Mouse (Mus musculus) limb, embryonic 10.5 days (tissue): ENCODE data around the gene Fahd2a. TPM values are rescaled to one million over a fixed set of nuclear protein-coding genes. Genes with fewer than 3 reads are reported as not detected.
A peak's percentile ranks its signal among the peaks of the same experiment; 100 is the strongest.

ENCODE experiments used
- DNase-seq: peaks from one replicate; pipeline ENCODE4 v3.0.0-alpha.2; 2017; ENCODE audit warnings: low spot score
- H3K27ac ChIP-seq: fragments of 300-500 bp; sonication (generic); 2 replicates; pipeline ENCODE4 v1.5.1; 2016; ENCODE audit warnings: mild to moderate bottlenecking
- H3K27me3 ChIP-seq: fragments of 300-500 bp; sonication (generic); 2 replicates; pipeline ENCODE4 v1.6.1; 2016; ENCODE audit warnings: low read depth, mild to moderate bottlenecking; ENCODE audit not compliant: poor library complexity, severe bottlenecking
- H3K36me3 ChIP-seq: fragments of 300-500 bp; sonication (generic); 2 replicates; pipeline ENCODE4 v1.6.1; 2016; ENCODE audit warnings: mild to moderate bottlenecking, moderate library complexity
- H3K4me1 ChIP-seq: fragments of 300-500 bp; sonication (generic); 2 replicates; pipeline ENCODE4 v1.6.1; 2016
- H3K4me3 ChIP-seq: fragments of 300-500 bp; sonication (generic); 2 replicates; pipeline ENCODE4 v1.5.1; 2016; ENCODE audit warnings: mild to moderate bottlenecking, moderate library complexity
- H3K9me3 ChIP-seq: fragments of 300-500 bp; sonication (generic); replicated peaks from 2 replicates; pipeline ENCODE4 v1.6.1; 2016; ENCODE audit warnings: mild to moderate bottlenecking
- WGBS: fragments of 180-500 bp; shearing (Covaris S2); methylation state at CpG from one replicate; pipeline ENCODE4 v1.1.7; 2016; 5-methylcytosine and 5-hydroxymethylcytosine counted together
- polyA plus RNA-seq: library from polyadenylated mRNA; unstranded; fragments of >200 nt; fragmentation: Nextera tagmentation; extraction: Ambion mirVana; gene quantifications from 2 replicates; pipeline ENCODE4 v1.2.1, GENCODE M21; 2016

The Fahd2a gene
- polyA plus RNA-seq, 1 experiment from 2014 or later, result 21.1 TPM

DNA sequence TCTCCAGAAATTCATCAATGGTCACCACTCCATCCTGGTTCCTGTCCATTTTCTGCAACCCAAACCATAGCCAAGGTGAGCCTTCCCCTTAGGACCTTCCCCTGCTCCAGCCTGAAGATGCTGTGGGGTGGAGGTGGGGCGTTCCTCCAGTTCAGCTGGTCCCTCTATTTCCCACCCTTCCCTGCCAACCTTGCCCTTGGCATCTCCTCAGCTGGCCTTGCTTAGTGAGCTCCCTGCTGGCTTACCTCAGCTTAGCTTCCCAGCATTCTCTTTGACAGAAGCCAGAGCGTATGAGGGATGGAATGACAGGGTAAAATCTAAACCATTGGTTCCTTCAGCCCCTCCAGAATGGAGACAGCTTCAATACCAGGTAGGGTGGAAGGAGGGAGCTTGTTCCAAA, 15.0 kb upstream of the Fahd2a start:
- no peaks in the 10 kb centered on the region for H3K9me3 ChIP-seq
- DNase-seq, result no peak
- WGBS, result 76% methylated on average over 2 of the region's 2 CpGs
- H3K36me3 ChIP-seq, result no peaks in the 10 kb centered on the region
- no peaks in the 10 kb centered on the region for H3K4me1 ChIP-seq
- H3K27me3 ChIP-seq, result peaks cover 15% of the 10 kb centered on the region
- H3K27ac ChIP-seq, result no peak overlapping the region
- no peak overlapping the region for H3K4me3 ChIP-seq

DNA sequence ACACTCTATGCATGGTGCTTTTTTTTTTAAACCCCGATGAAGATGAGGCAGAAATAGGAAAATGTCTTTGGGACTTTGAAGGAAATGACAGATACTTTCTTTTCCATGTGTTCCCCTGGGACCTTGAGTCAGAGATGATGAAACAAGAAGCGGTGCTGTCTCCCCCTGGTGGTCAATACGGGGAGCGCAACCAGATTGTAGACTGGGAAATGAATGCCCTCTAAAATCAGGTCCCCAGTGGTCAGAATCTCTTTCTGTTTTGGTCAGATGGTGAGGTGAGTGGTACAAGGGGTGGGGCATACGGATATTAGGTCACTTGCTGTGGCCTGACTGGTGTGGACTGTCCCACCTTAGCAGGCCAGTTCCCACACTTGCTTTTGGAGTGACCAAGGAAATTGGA, 9.4 kb upstream of the Fahd2a start:
- H3K9me3 ChIP-seq, result no peaks in the 10 kb centered on the region
- H3K27me3 ChIP-seq, result peaks cover 38% of the 10 kb centered on the region
- WGBS, result 5% methylated on average over 5 of the region's 5 CpGs

DNA sequence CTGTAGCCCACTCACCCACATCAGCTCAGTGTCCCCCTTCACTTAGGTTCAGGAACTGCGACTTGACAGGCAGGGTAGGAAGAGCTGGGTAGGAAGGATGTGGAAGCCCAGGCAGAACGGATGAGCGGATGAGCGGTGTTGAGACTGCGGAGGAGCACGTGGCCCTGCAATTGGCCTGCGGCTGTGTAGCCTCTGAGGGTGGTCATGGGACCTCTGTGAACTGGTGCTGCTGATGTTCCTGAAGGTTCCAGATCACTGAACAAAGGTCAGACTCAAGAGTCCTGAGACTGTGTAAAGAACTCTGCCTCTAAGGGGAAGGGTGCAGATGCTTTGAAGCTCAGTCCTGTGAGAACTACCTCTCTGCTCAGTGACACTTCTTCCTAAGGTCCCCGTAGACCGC, 8.8 kb upstream of the Fahd2a start:
- Histone ChIP-seq H3K27ac (no peak overlapping the region), H3K27me3 (peaks cover 41% of the 10 kb centered on the region), H3K9me3 (no peaks in the 10 kb centered on the region), H3K36me3 (no peaks in the 10 kb centered on the region), H3K4me3 (no peak overlapping the region), H3K4me1 (peaks cover 8% of the 10 kb centered on the region)
- no peak for DNase-seq
- 76% methylated on average over 9 of the region's 9 CpGs for WGBS

More for the DNA sequence above, 9.4 kb upstream of the Fahd2a start:
- Histone ChIP-seq H3K27ac (no peak overlapping the region), H3K36me3 (no peaks in the 10 kb centered on the region), H3K4me1 (peaks cover 8% of the 10 kb centered on the region), H3K4me3 (no peak overlapping the region)
- DNase-seq, result peak; percentile 82

DNA sequence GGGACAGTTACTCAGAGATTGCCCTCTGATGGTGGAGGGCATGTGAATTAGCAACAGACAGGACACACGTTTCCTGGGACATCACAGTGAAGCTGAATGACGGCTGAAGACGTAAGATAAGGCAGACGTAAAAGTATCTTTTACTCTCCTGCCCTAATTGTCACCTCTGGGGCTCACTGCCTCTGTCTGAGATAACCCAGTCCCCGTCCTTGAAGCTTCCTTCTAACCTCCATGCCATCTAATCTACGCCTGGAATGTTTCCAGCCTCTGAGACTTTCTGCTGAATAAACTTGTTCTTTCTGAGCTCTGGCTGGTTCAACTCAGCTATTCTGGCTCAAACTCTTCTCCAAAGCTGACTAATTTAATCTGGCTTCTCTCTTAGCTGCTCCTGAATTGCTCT, 7.4 kb upstream of the Fahd2a start:
- WGBS, result 34% methylated on average over 6 of the region's 6 CpGs
- Histone ChIP-seq H3K27me3 (peaks cover 42% of the 10 kb centered on the region), H3K4me1 (peaks cover 8% of the 10 kb centered on the region), H3K4me3 (no peak overlapping the region), H3K36me3 (no peaks in the 10 kb centered on the region), H3K9me3 (no peaks in the 10 kb centered on the region), H3K27ac (no peak overlapping the region)
- no peak for DNase-seq

DNA sequence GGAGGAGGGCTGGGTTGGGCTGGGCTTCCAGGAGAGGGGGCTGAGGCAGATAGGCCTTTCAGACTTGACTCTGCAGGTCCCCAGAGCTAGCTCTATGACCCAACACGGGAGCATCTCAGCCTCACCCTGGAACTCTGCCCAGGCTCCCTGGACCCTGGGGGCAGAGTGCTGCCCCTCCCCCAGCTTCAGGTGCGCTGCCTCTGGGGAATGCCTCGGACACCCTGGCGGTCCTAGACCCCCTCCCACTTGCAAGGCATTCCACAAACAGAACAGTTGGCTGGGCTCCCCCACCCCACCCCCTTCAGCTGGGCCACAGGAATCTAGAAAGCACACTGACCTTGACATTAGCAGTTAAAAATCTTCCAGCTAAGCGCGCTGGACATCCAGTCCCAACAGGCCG, 5.3 kb upstream of the Fahd2a start:
- Histone ChIP-seq H3K4me3 (no peak overlapping the region), H3K9me3 (no peaks in the 10 kb centered on the region), H3K4me1 (peaks cover 10% of the 10 kb centered on the region), H3K27ac (no peak overlapping the region), H3K36me3 (no peaks in the 10 kb centered on the region), H3K27me3 (peaks cover 42% of the 10 kb centered on the region)
- WGBS, result 51% methylated on average over 7 of the region's 7 CpGs
- DNase-seq, result no peak

DNA sequence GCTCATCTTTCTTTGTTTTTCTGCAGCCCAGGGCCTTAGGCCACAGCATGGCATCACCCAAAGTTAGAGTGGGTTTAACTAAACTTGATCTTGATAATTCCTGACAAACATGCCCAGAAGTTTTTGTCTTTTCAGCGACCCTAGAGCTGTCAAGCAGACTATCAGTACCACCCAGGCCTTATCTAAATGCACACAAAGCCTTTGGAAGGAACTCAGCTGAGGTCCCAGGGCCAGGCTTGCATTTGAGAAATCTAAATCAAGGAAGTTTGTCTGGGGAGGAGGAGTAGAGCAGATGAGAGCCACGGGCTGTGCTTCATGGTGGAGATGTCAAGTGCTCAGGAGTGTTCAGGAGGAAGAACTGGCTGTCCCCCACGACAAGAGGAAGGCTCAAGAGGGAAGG, 2.5 kb upstream of the Fahd2a start:
- Histone ChIP-seq H3K9me3 (no peaks in the 10 kb centered on the region), H3K36me3 (no peaks in the 10 kb centered on the region), H3K4me1 (peaks cover 22% of the 10 kb centered on the region), H3K27me3 (peaks cover 21% of the 10 kb centered on the region; the same call in 1 of the 2 replicates), H3K4me3 (no peak overlapping the region), H3K27ac (no peak overlapping the region)
- no peak for DNase-seq
- WGBS, result 59% methylated on average over 3 of the region's 3 CpGs

DNA sequence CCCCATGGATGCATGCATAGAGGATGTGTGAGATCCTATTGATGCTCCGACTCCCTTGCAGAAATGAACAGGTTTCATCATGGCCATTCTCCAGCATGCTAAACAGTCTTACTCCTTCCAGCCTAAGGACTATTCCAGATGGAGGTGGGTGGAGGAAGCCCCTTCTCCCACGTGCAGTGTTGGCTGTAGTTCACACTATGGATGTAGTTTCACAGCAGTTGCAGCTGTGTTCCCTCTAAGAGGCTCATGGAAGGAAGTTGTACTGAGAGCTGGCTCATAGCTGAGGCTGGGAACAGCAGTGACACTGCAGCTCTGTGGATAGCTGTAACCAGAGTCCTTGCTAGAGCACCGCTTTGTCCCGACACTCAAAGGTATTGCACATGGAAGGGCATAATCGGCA, 6.7 kb downstream of the Fahd2a start:
- Histone ChIP-seq H3K4me3 (no peak overlapping the region), H3K27ac (no peak overlapping the region), H3K27me3 (no peaks in the 10 kb centered on the region), H3K36me3 (peaks cover 51% of the 10 kb centered on the region), H3K9me3 (no peaks in the 10 kb centered on the region), H3K4me1 (no peaks in the 10 kb centered on the region)
- WGBS, result 88% methylated on average over 5 of the region's 5 CpGs
- DNase-seq, result no peak

DNA sequence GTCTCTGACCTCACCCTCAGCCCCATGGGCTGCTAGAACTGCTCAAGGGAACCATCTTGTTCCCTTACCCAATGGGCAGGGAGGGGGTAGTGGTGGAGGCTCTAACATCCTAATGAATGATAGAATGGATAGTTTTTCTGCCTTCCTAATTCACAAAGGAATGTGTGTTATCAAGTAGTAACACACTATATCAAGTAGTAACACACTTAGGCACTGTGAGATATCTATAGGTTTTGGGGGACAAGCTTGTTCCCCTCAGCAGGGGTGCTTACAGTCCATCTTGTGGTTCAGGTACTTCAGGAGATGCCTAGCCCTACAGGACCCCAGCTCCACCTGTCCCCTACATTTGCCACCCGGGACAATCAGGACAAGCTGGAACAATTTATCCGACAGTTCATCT, 8.8 kb downstream of the Fahd2a start:
- H3K9me3 ChIP-seq, result no peaks in the 10 kb centered on the region
- no peak overlapping the region for H3K4me3 ChIP-seq
- H3K27me3 ChIP-seq, result no peaks in the 10 kb centered on the region
- peaks cover 50% of the 10 kb centered on the region for H3K36me3 ChIP-seq
- H3K27ac ChIP-seq, result no peak overlapping the region
- H3K4me1 ChIP-seq, result no peaks in the 10 kb centered on the region
- 91% methylated on average over 2 of the region's 2 CpGs for WGBS
- DNase-seq, result no peak

DNA sequence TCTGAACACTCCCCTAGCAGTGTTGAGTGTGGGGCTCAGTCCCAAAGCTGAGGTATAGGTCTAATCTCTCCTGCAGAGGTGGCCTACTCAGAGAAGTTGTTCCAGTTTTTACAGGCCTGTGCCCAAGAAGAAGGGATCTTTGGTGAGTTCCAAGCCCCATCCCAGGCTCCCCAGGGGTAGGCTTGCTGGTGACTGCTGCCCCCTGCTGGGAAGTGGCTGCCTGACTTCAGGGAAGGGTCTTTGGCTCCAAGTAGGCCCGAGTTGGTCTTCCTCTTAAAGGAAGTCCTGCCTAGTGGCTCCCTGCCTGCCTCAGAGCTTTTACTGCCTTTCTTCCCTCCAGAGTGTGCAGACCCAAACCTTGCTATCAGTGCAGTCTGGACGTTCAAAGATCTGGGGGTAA, 9.2 kb downstream of the Fahd2a start:
- Histone ChIP-seq H3K27me3 (no peaks in the 10 kb centered on the region), H3K4me1 (no peaks in the 10 kb centered on the region), H3K4me3 (no peak overlapping the region), H3K36me3 (peaks cover 47% of the 10 kb centered on the region), H3K27ac (no peak overlapping the region), H3K9me3 (no peaks in the 10 kb centered on the region)
- DNase-seq, result peak; percentile 67
- 40% methylated on average over 2 of the region's 2 CpGs for WGBS

DNA sequence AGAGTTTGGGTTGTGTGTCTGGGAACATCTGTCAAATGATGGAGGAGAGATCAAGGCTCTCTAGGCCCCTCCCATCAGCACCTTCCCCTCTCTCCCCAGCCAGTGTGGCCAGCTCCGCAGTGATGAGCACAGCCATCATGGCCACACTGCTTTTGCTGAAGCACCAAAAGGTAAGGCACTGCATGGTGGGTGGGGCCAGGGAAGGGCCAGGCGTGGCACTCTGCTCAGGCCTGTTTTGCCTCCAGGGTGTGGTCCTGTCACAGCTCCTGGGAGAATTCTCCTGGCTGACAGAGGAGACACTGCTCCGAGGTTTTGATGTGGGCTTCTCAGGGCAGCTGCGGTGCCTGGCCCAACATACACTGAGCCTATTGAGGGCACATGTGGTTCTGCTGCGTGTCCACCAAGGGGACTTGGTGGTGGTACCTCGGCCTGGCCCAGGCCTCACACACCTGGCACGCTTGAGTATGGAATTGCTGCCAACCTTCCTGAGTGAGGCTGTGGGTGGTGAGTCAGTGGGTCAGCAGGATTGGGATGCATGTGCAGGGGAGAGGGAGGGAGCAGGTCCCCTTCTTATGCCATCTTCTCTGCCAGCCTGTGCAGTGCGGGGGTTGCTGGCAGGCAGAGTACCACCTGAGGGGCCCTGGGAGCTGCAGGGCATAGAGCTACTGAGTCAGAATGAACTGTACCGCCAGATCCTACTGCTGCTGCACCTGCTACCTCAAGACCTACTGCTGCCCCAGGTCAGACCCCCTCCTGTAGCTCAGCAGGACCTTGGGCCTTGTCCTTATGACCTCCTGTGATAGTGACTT, 10.7 kb downstream of the Fahd2a start:
- H3K27me3 ChIP-seq, result no peaks in the 10 kb centered on the region
- WGBS, result 69% methylated on average over 9 of the region's 9 CpGs
- no peaks in the 10 kb centered on the region for H3K9me3 ChIP-seq

DNA sequence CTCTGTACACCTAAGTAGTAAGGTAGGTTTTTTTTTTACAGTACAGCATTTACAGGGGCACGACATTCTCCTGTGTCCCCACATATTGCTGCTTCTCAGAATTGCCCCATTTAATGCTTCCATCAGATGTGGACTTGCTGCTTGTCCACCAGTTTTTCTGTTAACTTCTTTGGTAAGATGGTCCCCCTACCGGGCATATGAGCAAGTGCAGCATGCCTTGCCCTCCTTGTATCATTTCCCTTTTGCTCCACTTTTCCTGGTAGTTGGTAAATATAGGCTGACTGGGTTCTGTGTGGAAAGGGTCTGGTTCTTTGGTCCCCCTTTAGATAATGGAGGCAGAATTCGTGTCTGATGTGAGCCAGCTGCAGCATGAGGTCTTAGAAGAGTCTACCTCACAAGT, 14.1 kb downstream of the Fahd2a start:
- WGBS, result 25% methylated on average over 3 of the region's 3 CpGs

More for the DNA sequence above, 10.7 kb downstream of the Fahd2a start:
- Histone ChIP-seq H3K4me1 (no peaks in the 10 kb centered on the region), H3K4me3 (no peak overlapping the region), H3K36me3 (peaks cover 40% of the 10 kb centered on the region), H3K27ac (no peak overlapping the region)
- DNase-seq, result no peak

DNA sequence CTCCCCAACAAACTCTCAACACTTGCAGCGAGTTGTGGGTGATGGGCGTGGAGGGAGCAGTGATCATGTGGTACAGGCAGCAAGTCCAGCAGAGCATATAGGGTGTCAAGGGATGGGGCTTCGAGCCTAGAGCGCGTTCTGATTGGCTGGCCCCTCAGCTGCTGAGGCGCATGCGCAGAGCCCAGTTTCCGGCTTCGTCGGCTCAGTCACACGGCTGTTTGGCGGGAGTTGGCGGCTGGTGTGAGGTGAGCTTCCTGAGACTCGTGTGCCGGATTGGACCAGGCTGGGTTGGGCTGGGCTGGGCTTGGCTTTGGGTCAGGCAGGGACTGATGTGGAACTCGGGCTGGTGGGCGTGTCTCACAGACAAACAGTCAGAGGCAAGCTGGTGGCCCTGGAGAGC, 19.4 kb downstream of the Fahd2a start, which contains the start of gene Gpat2:
Gene Gpat2 (plus strand): TSS at position 223 of the 400 bp plus-strand sequence.
- Histone ChIP-seq H3K27me3 (no peaks in the 10 kb centered on the region), H3K36me3 (no peaks in the 10 kb centered on the region), H3K4me1 (no peaks in the 10 kb centered on the region), H3K9me3 (no peaks in the 10 kb centered on the region), H3K27ac (no peak within 1 kb of the TSS), H3K4me3 (no peak within 1 kb of the TSS)
- 91% methylated on average over 17 of the region's 17 CpGs for whole genome bisulfite sequencing
- no peak for DNase-seq

More for the DNA sequence above, 14.1 kb downstream of the Fahd2a start:
- DNase-seq, result no peak
- no peak overlapping the region for H3K4me3 ChIP-seq
- H3K27ac ChIP-seq, result no peak overlapping the region
- H3K9me3 ChIP-seq, result no peaks in the 10 kb centered on the region
- no peaks in the 10 kb centered on the region for H3K4me1 ChIP-seq
- no peaks in the 10 kb centered on the region for H3K27me3 ChIP-seq
- H3K36me3 ChIP-seq, result peaks cover 12% of the 10 kb centered on the region

DNA sequence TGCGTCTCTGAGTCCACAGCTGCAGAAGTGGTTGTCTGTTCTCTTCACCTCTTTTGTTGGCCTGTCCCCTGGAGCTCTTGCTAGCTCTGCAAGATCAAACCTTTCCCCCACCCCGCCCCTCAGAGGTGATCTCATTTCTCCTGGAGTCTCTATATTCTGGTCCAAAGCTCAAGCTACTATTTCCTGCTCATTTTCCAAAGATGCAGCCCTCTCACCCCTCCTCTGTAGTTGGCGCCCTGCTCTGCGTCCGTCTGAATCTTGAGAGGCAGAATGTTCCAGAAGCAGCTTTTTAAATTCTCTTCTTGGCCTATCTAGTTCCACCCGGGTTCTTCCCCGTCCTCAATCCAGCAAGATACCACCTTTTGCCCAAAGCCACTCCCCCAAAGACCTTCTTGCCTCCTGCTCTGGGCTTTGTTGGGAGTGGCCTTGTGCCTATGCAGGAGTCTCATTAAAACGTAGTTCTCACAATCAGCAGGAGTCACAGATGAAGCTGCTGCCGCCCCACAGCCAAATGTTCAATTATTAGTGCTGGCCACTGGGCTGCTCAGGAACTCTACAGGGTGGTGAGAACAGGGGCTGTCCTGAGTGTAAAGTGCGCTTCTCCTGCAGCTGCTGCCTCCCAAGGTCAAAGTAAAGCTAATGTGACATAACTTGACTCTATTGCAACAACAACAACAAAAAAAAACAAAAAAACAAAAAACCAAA, 25.9 kb downstream of the Fahd2a start:
- Histone ChIP-seq H3K27me3 (no peaks in the 10 kb centered on the region), H3K4me1 (peaks cover 10% of the 10 kb centered on the region; the same call in 1 of the 2 replicates), H3K9me3 (no peaks in the 10 kb centered on the region), H3K36me3 (no peaks in the 10 kb centered on the region), H3K27ac (no peak overlapping the region), H3K4me3 (no peak overlapping the region)
- 69% methylated on average over 10 of the region's 10 CpGs for WGBS
- no peak for DNase-seq
